Mouse (Mus musculus) liver, postnatal 0 days (tissue): ENCODE results near the gene Trim47.

Source experiments
- CTCF ChIP-seq: sonication (generic); IDR thresholded peaks from 2 replicates; pipeline ENCODE4 v1.5.1; 2016; ENCODE audit warnings: antibody characterized with exemption, low read depth
- EP300 ChIP-seq: IDR thresholded peaks from 2 replicates; pipeline ENCODE4 v1.6.1; 2016; ENCODE audit warnings: antibody characterized with exemption, low read depth, mild to moderate bottlenecking

DNA sequence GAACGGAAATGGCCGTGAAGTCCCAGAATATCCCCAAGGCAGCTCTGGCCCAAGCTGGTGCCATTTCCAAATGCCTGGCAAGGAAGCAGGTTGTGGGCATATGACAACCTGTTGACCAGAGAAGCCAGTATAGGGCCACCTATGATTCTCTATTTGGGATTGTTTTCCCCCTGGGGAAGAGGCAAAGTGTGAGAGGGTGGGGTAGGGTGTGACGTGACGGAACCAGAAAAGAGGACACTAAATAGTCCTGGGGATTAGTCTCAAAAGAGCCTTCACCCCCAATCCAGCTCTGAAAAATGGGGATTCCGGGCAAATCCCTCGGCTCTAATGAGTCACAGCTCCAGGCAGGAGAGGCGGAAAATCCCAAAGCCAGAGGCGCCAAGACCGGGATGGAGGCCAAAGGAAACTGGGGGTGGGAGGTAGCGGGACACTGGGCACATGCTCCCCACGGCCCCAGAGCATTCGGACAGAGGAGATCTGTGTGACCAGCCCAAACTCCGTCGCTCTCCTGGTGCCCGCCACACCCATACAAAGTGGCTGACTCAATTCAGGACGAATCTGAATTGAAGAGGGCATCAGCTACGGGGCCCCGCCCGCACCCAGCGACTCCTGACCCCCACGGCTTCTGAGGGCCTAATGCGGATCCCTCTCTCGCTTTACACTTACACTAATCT is 18.4 kb downstream of the Trim47 start:
- no peak for TF ChIP-seq CTCF
- TF ChIP-seq EP300: no peak
